ENCODE assay signal across 15 mouse cellular contexts in the genomic region with DNA sequence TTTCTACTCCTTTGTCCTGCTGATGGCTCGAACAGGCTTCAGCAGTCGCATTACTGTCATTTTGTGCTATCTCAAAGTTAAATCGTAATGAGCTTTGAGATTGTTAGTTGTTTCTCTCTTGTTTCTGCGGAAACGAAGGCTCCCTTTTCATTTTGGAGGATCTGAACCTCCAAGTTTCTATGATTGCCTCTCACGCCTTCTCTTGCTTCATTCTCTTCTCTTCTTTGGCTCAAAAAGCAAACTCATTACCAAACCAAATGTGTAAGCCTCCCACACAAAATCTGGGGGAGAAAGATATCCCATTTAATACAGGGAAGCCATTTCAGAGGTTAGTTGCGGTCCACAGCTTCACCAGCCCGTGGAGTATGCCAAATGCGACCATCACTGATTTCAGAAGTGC.
"Had no signal": no experiment of that assay in that cellular context is flagged by ENCODE, and none has a peak within 500 bp of the region (broad histone marks: within the 10 kb centered on the region; RNA-seq: fewer than 3 reads in every experiment).

No protein-coding gene starts in this region.

- H3K27ac ChIP-seq: macrophage; midbrain, embryonic 13.5 days; midbrain, embryonic 15.5 days; neural tube, embryonic 12.5 days; stomach, embryonic 15.5 days; stomach, postnatal 0 days had no signal

- DNase-seq: lung, adult 18-20 months; lung, embryonic 14.5 days; lung, postnatal 10 days; lung, postnatal 36 days; right cerebral cortex, postnatal 14 days; thymus, adult 18-20 months; thymus, postnatal 14 days; thymus, postnatal 36 days had no signal

- H3K4me3 ChIP-seq: megakaryocyte, embryonic 14.5 days; midbrain, embryonic 13.5 days; midbrain, embryonic 15.5 days; neural tube, embryonic 12.5 days; stomach, embryonic 15.5 days had no signal

- ATAC-seq: midbrain, embryonic 13.5 days; midbrain, embryonic 15.5 days had no signal
